Mouse (Mus musculus) heart, postnatal 36 days (tissue): ENCODE measurements around the gene Adss. TPM values are rescaled to one million over a fixed set of nuclear protein-coding genes. Genes with fewer than 3 reads are reported as not detected.

Source experiments
- DNase-seq, 2 experiments: peaks; one replicate each; pipeline ENCODE4 v3.0.0; 2021 to 2022
- intact Hi-C: fragments of 180-260 bp; cut with DNase I; formaldehyde crosslinking; loops from one replicate; pipeline ENCODE4 v1.15.1; 2025
- total RNA-seq, 2 experiments: library from RNA; stranded (reverse); gene quantifications; 2 replicates each; pipeline ENCODE4 v1.2.3; 2021

Adss gene
- total RNA-seq, 2 experiments from 2014 or later, result 8.2 to 8.7 TPM

GRCm38 (mm10) chr1:177729043-177730024 lies 67.0 kb downstream of the Adss start, which contains the start of gene 1700016C15Rik:
TSS of gene 1700016C15Rik (plus strand) at chr1:177729814.
- intact Hi-C loops, result no loop called here
- no peak for DNase-seq

GRCm38 (mm10) chr1:177727883-177728525 lies 68.3 kb downstream of the Adss start:
- DNase-seq, result no peak
- intact Hi-C loops, result no loop called here

GRCm38 (mm10) chr1:177726870-177727269 lies 69.4 kb downstream of the Adss start:
- no peak for DNase-seq
- intact Hi-C loops, result no loop called here

- intact Hi-C loops, result no loop called here
- DNase-seq, result no peak
These were observed 72.5 kb downstream of the Adss start for GRCm38 (mm10) chr1:177723786-177724185.

GRCm38 (mm10) chr1:177719029-177719427 lies 77.3 kb downstream of the Adss start:
- intact Hi-C loops, result no loop called here
- DNase-seq, result no peak

GRCm38 (mm10) chr1:177718340-177719028 lies 77.8 kb downstream of the Adss start:
- DNase-seq, result no peak
- intact Hi-C loops, result no loop called here

- intact Hi-C loops, result no loop called here
- no peak for DNase-seq
These were observed 79.1 kb downstream of the Adss start for GRCm38 (mm10) chr1:177717057-177717835.

- intact Hi-C loops, result no loop called here
These were observed 79.9 kb downstream of the Adss start for GRCm38 (mm10) chr1:177716448-177716847.

GRCm38 (mm10) chr1:177714397-177715012 lies 81.8 kb downstream of the Adss start:
- DNase-seq, result no peak
- intact Hi-C loops, result no loop called here

More at GRCm38 (mm10) chr1:177716448-177716847, 79.9 kb downstream of the Adss start:
- no peak for DNase-seq

GRCm38 (mm10) chr1:177713635-177714396 lies 82.5 kb downstream of the Adss start:
- intact Hi-C loops, result no loop called here
- DNase-seq, result no peak

Other genes starting within 250 kb of the Adss start
- not detected for gene 1700016C15Rik, start 66.7 kb downstream of the Adss start, total RNA-seq
- gene Catspere2, start 186.9 kb upstream of the Adss start, total RNA-seq, result under 1 TPM in 1 of 2 experiments, not detected in 1; 0.11 TPM